Mouse (Mus musculus) hindbrain, embryonic 13.5 days (tissue): ENCODE measurements around the gene Ppia. TPM values are rescaled to one million over a fixed set of nuclear protein-coding genes. Genes with fewer than 3 reads are reported as not detected.
A peak's percentile ranks its signal among the peaks of the same experiment; 100 is the strongest.
"Not testable (repeated sequence)": the region's sequence is repeated elsewhere in the genome, so short reads cannot be mapped to it uniquely, and the experiment has no call there.

Source experiments
- ATAC-seq: fragments of 200-750 bp; cut with Nextera tagmentation; 2 replicates; pipeline ENCODE4 v1.8.0; 2017; ENCODE audit warnings: moderate TSS enrichment; ENCODE audit not compliant: low FRiP score
- H3K27ac ChIP-seq: fragments of 300-500 bp; sonication (generic); 2 replicates; pipeline ENCODE4 v1.5.1; 2015; ENCODE audit warnings: inconsistent platforms, mild to moderate bottlenecking, moderate library complexity
- H3K27me3 ChIP-seq: fragments of 300-500 bp; sonication (generic); 2 replicates; pipeline ENCODE4 v1.6.1; 2015; ENCODE audit warnings: mild to moderate bottlenecking, inconsistent platforms
- H3K36me3 ChIP-seq: fragments of 300-500 bp; sonication (generic); 2 replicates; pipeline ENCODE4 v1.6.1; 2015; ENCODE audit warnings: mild to moderate bottlenecking, inconsistent platforms
- H3K4me1 ChIP-seq: fragments of 300-500 bp; sonication (generic); replicated peaks from 2 replicates; pipeline ENCODE4 v1.6.1; 2015; ENCODE audit warnings: inconsistent platforms
- H3K4me2 ChIP-seq: fragments of 300-500 bp; sonication (generic); 2 replicates; pipeline ENCODE4 v1.6.1; 2015; ENCODE audit warnings: inconsistent platforms, mild to moderate bottlenecking, moderate library complexity
- H3K4me3 ChIP-seq: fragments of 300-500 bp; sonication (generic); 2 replicates; pipeline ENCODE4 v1.5.1; 2015; ENCODE audit warnings: mild to moderate bottlenecking, inconsistent platforms
- H3K9ac ChIP-seq: fragments of 300-500 bp; sonication (generic); 2 replicates; pipeline ENCODE4 v1.6.1; 2015; ENCODE audit warnings: mild to moderate bottlenecking, inconsistent platforms
- H3K9me3 ChIP-seq: fragments of 300-500 bp; sonication (generic); 2 replicates; pipeline ENCODE4 v1.6.1; 2016; ENCODE audit warnings: inconsistent platforms
- WGBS: fragments of 180-500 bp; shearing (Covaris S2); methylation state at CpG from one replicate; pipeline ENCODE4 v1.1.7; 2015; 5-methylcytosine and 5-hydroxymethylcytosine counted together
- polyA plus RNA-seq: library from polyadenylated mRNA; unstranded; fragments of >200 nt; fragmentation: Nextera tagmentation; extraction: Ambion mirVana; gene quantifications from 2 replicates; pipeline ENCODE4 v1.2.1, GENCODE M21; 2015

Gene Ppia
- 3,979 and 4,017 TPM in 2 replicates for polyA plus RNA-seq

GRCm38 (mm10) chr11:6414751-6415550 lies at the start of gene Ppia:
Gene Ppia (plus strand): TSS chr11:6415443.
- Histone ChIP-seq H3K4me3 (peak within 1 kb of the TSS; percentile 83), H3K9me3 (no peaks in the 10 kb centered on the region), H3K27ac (peak within 1 kb of the TSS; percentile 97), H3K36me3 (peaks cover 15% of the 10 kb centered on the region), H3K4me1 (peaks cover 24% of the 10 kb centered on the region), H3K27me3 (no peaks in the 10 kb centered on the region), H3K9ac (peak within 1 kb of the TSS; percentile 96), H3K4me2 (peak within 1 kb of the TSS; percentile 78)
- peak; percentile 55; the same call in 1 of the 2 replicates for ATAC-seq
- 11% methylated on average over 21 of the region's 21 CpGs for whole genome bisulfite sequencing

GRCm38 (mm10) chr11:6365885-6366284 lies 49.4 kb upstream of the Ppia start:
- 21% methylated on average over 11 of the region's 11 CpGs for WGBS
- H3K27ac ChIP-seq: no peak overlapping the region

GRCm38 (mm10) chr11:6366434-6366833 lies 48.8 kb upstream of the Ppia start:
- Histone ChIP-seq H3K27me3 (no peaks in the 10 kb centered on the region), H3K4me2 (no peak overlapping the region), H3K4me1 (no peaks in the 10 kb centered on the region), H3K9ac (no peak overlapping the region), H3K4me3 (no peak overlapping the region), H3K36me3 (no peaks in the 10 kb centered on the region), H3K27ac (no peak overlapping the region), H3K9me3 (no peaks in the 10 kb centered on the region)
- no peak for ATAC-seq
- 72% methylated on average over 6 of the region's 6 CpGs for WGBS

More at GRCm38 (mm10) chr11:6365885-6366284, 49.4 kb upstream of the Ppia start:
- Histone ChIP-seq H3K9ac (no peak overlapping the region), H3K4me1 (no peaks in the 10 kb centered on the region), H3K27me3 (no peaks in the 10 kb centered on the region), H3K4me3 (no peak overlapping the region), H3K9me3 (no peaks in the 10 kb centered on the region), H3K36me3 (no peaks in the 10 kb centered on the region), H3K4me2 (no peak overlapping the region)
- peak; percentile 68 for ATAC-seq

- no peaks in the 10 kb centered on the region for H3K27me3 ChIP-seq
- H3K4me3 ChIP-seq: no peak overlapping the region
- H3K36me3 ChIP-seq: no peaks in the 10 kb centered on the region
- H3K27ac ChIP-seq: no peak overlapping the region
- no peak overlapping the region for H3K9ac ChIP-seq
- H3K9me3 ChIP-seq: no peaks in the 10 kb centered on the region
- no peak for ATAC-seq
- H3K4me1 ChIP-seq: no peaks in the 10 kb centered on the region
- H3K4me2 ChIP-seq: no peak overlapping the region
- WGBS: 74% methylated on average over 4 of the region's 4 CpGs
Observed at GRCm38 (mm10) chr11:6367156-6367555, 48.1 kb upstream of the Ppia start.

GRCm38 (mm10) chr11:6367986-6368385 lies 47.3 kb upstream of the Ppia start:
- not testable (repeated sequence) for H3K4me2 ChIP-seq, H3K27ac ChIP-seq, H3K4me1 ChIP-seq, H3K9me3 ChIP-seq, H3K9ac ChIP-seq, H3K4me3 ChIP-seq, H3K36me3 ChIP-seq, ATAC-seq, H3K27me3 ChIP-seq
- 80% methylated on average over 5 of the region's 5 CpGs for whole genome bisulfite sequencing

- no peaks in the 10 kb centered on the region for H3K36me3 ChIP-seq
Observed at GRCm38 (mm10) chr11:6371376-6372155, 43.7 kb upstream of the Ppia start.

GRCm38 (mm10) chr11:6372784-6373183 lies 42.5 kb upstream of the Ppia start:
- Histone ChIP-seq H3K4me3 (no peak overlapping the region), H3K36me3 (no peaks in the 10 kb centered on the region), H3K9me3 (no peaks in the 10 kb centered on the region), H3K27me3 (no peaks in the 10 kb centered on the region), H3K4me1 (no peaks in the 10 kb centered on the region), H3K9ac (no peak overlapping the region), H3K4me2 (no peak overlapping the region), H3K27ac (no peak overlapping the region)
- no peak for ATAC-seq
- 93% methylated on average over 9 of the region's 9 CpGs for WGBS

More at GRCm38 (mm10) chr11:6371376-6372155, 43.7 kb upstream of the Ppia start:
- Histone ChIP-seq H3K4me3 (no peak overlapping the region), H3K9ac (no peak overlapping the region), H3K27me3 (no peaks in the 10 kb centered on the region), H3K27ac (no peak overlapping the region), H3K4me2 (no peak overlapping the region), H3K9me3 (no peaks in the 10 kb centered on the region), H3K4me1 (no peaks in the 10 kb centered on the region)
- WGBS: 89% methylated on average over 11 of the region's 11 CpGs
- ATAC-seq: no peak

- Histone ChIP-seq H3K27ac (no peak overlapping the region), H3K4me1 (no peaks in the 10 kb centered on the region), H3K27me3 (no peaks in the 10 kb centered on the region), H3K4me3 (no peak overlapping the region), H3K9me3 (no peaks in the 10 kb centered on the region), H3K9ac (no peak overlapping the region), H3K4me2 (no peak overlapping the region), H3K36me3 (no peaks in the 10 kb centered on the region)
- no peak for ATAC-seq
- 91% methylated on average over 6 of the region's 6 CpGs for WGBS
Observed at GRCm38 (mm10) chr11:6380916-6381315, 34.3 kb upstream of the Ppia start.

GRCm38 (mm10) chr11:6388126-6388725 lies 27.0 kb upstream of the Ppia start:
- no peaks in the 10 kb centered on the region for H3K9me3 ChIP-seq

GRCm38 (mm10) chr11:6388726-6389413 lies 26.4 kb upstream of the Ppia start, which contains the start of gene Zmiz2:
Gene Zmiz2 (plus strand): TSS chr11:6389074.
- Histone ChIP-seq H3K9ac (peak within 1 kb of the TSS; percentile 99), H3K4me3 (peak within 1 kb of the TSS; percentile 98), H3K27ac (peak within 1 kb of the TSS; percentile 96), H3K4me1 (peaks cover 31% of the 10 kb centered on the region), H3K27me3 (no peaks in the 10 kb centered on the region), H3K36me3 (peaks cover 24% of the 10 kb centered on the region), H3K9me3 (no peaks in the 10 kb centered on the region), H3K4me2 (peak within 1 kb of the TSS; percentile 82)
- ATAC-seq: peak; percentile 98
- WGBS: 10% methylated on average over 35 of the region's 60 CpGs

More at GRCm38 (mm10) chr11:6388126-6388725, 27.0 kb upstream of the Ppia start:
- Histone ChIP-seq H3K27ac (peak overlapping the region; percentile 96), H3K4me1 (peaks cover 28% of the 10 kb centered on the region), H3K9ac (peak overlapping the region; percentile 99; the same call in 1 of the 2 replicates), H3K4me2 (peak overlapping the region; percentile 40), H3K27me3 (no peaks in the 10 kb centered on the region), H3K36me3 (peaks cover 20% of the 10 kb centered on the region), H3K4me3 (peak overlapping the region; percentile 98; the same call in 1 of the 2 replicates)
- WGBS: 91% methylated on average over 6 of the region's 6 CpGs
- no peak for ATAC-seq

- Histone ChIP-seq H3K9ac (peak overlapping the region; percentile 99), H3K4me1 (peaks cover 38% of the 10 kb centered on the region), H3K36me3 (peaks cover 30% of the 10 kb centered on the region), H3K4me3 (peak overlapping the region; percentile 98), H3K27me3 (no peaks in the 10 kb centered on the region), H3K4me2 (peak overlapping the region; percentile 82), H3K27ac (peak overlapping the region; percentile 96), H3K9me3 (no peaks in the 10 kb centered on the region)
- WGBS: under 1% methylated on average over 22 of the region's 43 CpGs
- ATAC-seq: peak; percentile 45
Observed at GRCm38 (mm10) chr11:6389483-6389921, 25.7 kb upstream of the Ppia start.
